Mouse (Mus musculus) liver, postnatal 0 days (tissue): ENCODE data around the gene Mypop.

ENCODE experiments used
- CTCF ChIP-seq: sonication (generic); IDR thresholded peaks from 2 replicates; pipeline ENCODE4 v1.5.1; 2016; ENCODE audit warnings: antibody characterized with exemption, low read depth
- EP300 ChIP-seq: IDR thresholded peaks from 2 replicates; pipeline ENCODE4 v1.6.1; 2016; ENCODE audit warnings: antibody characterized with exemption, low read depth, mild to moderate bottlenecking

DNA sequence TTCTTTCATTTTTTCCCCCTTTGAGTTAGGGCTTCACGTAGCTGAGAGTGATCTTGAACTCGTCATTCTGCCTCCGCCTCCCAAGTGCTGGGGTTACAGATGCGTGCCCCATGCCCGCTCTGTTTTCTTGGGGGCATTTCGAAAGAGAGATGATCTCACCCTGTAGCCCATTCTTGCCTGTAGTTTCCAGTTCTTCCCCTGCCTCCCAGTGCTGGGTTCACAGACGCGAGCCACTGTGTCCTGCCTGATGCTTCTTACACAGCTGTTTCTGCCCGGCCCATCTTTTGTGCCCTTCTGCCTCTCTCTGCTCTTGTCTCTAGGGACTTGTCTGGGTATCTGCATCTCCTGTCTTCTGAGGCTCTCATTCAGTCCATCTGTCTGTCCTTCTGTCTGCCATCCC, 48.2 kb upstream of the Mypop start:
- TF ChIP-seq CTCF (no peak), EP300 (no peak)
